Mouse (Mus musculus) bone marrow, adult 2 months (tissue): Measurements from ENCODE around the gene Espnl. TPM values are rescaled to one million over a fixed set of nuclear protein-coding genes. Genes with fewer than 3 reads are reported as not detected.
A peak's percentile ranks its signal among the peaks of the same experiment; 100 is the strongest.

Source experiments
- H3K27ac ChIP-seq: fragments of 200-500 bp; 2 replicates; pipeline ENCODE4 v1.5.1; 2012; ENCODE audit warnings: low read depth, mild to moderate bottlenecking, control low read depth, inconsistent platforms, low read length; ENCODE audit not compliant: control insufficient read depth, poor library complexity, insufficient read depth
- H3K4me1 ChIP-seq: fragments of 200-500 bp; 2 replicates; pipeline ENCODE4 v1.6.1; 2011; ENCODE audit warnings: low read length; ENCODE audit not compliant: control insufficient read depth, insufficient read depth
- H3K4me3 ChIP-seq: fragments of 200-500 bp; replicated peaks from 2 replicates; pipeline ENCODE3; 2011; ENCODE audit warnings: mild to moderate bottlenecking, low read depth, low read length, control low read depth; ENCODE audit not compliant: control insufficient read depth
- CTCF ChIP-seq: fragments of 200-500 bp; IDR thresholded peaks from 2 replicates; pipeline ENCODE4 v1.5.1; 2011; ENCODE audit warnings: low read length, control low read depth; ENCODE audit not compliant: control insufficient read depth, insufficient read depth
- POLR2A ChIP-seq: fragments of 200-500 bp; IDR thresholded peaks from 2 replicates; pipeline ENCODE4 v1.6.1; 2011; ENCODE audit warnings: low read depth, mild to moderate bottlenecking, control low read depth, low read length, borderline replicate concordance; ENCODE audit not compliant: control insufficient read depth
- WGBS: fragments of 180-500 bp; shearing (Covaris S2); methylation state at CpG from one replicate; pipeline ENCODE4 v1.1.7; 2018; 5-methylcytosine and 5-hydroxymethylcytosine counted together
- polyA plus RNA-seq: library from polyadenylated mRNA; stranded (reverse); fragments of >200 nt; gene quantifications from 2 replicates; pipeline ENCODE4 v1.2.4, GENCODE M21; 2011; ENCODE audit warnings: low replicate concordance; ENCODE audit not compliant: missing spikeins, insufficient read depth, insufficient read length

Gene Espnl
- polyA plus RNA-seq, 1 experiment, result not detected

DNA sequence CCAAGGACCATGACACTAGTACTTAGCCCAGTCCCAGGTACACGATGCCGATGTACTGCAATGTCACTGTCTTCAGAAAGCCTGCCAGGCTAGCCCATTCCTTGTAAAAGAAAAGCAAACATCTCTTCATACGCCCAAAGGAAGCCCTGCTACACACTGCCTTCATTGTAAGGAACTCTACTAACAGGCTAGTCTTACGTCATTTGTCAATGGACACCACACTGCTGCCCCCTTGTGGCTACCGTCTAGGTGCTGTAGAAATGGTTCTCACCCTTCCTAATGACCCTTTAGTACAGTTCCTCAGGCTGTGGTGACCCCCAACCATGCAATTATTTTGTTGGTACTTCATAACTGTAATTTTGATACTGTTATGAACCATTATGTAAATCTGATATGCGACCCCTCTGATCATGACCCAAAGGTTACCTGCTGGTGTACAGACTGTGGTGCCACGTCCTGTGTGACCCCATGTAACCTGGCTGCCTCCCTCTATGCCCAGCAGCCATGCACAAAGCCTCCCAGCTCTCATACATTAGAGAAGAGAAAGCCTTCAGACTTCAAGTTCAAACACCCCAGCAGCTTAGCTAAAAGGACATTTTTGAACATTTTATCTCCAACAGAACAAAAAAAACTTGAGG lies 58.7 kb downstream of the Espnl start:
- WGBS, result 64% methylated on average over 7 of the region's 7 CpGs
- no peak for TF ChIP-seq POLR2A
- TF ChIP-seq CTCF, result peak; percentile 73
- no peak overlapping the region for H3K27ac ChIP-seq
- H3K4me3 ChIP-seq, result no peak overlapping the region
- no peaks in the 10 kb centered on the region for H3K4me1 ChIP-seq

DNA sequence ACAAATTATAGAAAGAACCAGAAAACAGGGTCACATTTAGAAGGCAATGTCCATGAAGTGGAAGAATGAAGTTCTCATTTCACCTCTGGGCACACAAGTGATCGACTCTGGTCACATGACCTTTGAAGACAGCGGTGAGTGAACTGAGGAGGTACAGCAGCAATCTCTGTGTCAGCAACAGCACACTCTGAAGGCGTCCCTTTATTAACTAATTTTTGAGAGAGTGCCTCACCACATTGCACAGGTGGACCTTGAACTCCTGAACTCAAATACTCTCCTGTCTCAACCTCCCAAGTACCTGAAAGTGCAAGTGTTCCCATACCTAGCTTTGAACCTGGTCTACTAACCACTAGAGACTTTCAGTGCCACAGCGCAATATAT lies 59.2 kb downstream of the Espnl start:
- Histone ChIP-seq H3K4me1 (no peaks in the 10 kb centered on the region), H3K4me3 (no peak overlapping the region), H3K27ac (no peak overlapping the region)
- TF ChIP-seq CTCF (no peak), POLR2A (no peak)
- 89% methylated on average over 4 of the region's 4 CpGs for WGBS

DNA sequence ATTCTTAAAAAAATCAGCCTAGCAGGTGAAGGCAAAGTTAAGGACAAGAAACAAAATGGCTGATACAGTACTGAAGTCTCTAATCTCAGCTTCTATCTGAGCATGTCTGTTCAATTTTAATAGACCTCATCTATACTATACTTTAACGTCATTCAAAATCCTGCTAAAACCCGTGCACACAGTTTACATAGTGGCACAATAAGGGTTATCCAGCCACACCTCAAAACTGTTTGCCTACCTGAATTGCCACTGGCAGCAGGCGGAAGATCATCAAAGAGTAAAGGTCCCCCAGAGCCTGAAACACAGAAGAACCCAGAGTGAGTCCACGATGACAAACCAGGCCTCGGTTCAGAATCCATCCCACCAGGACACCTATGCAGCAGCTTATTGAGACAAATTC lies 68.5 kb downstream of the Espnl start:
- no peak overlapping the region for H3K4me3 ChIP-seq
- WGBS, result 87% methylated on average over 5 of the region's 5 CpGs

GRCm38 (mm10) chr1:91397927-91398259 lies 76.0 kb downstream of the Espnl start:
- WGBS, result under 1% methylated on average over 12 of the region's 12 CpGs
- Histone ChIP-seq H3K27ac (peak overlapping the region; percentile 92), H3K4me3 (peak overlapping the region; percentile 92), H3K4me1 (no peaks in the 10 kb centered on the region)
- TF ChIP-seq CTCF, result no peak
- no peak for TF ChIP-seq POLR2A

More for the DNA sequence above, 68.5 kb downstream of the Espnl start:
- H3K27ac ChIP-seq, result no peak overlapping the region
- H3K4me1 ChIP-seq, result no peaks in the 10 kb centered on the region
- TF ChIP-seq POLR2A (no peak), CTCF (no peak)

Other genes starting within 250 kb of the Espnl start
- 4.2 and 11.0 TPM in 2 replicates for gene Rbm44, start 177.0 kb upstream of the Espnl start, polyA plus RNA-seq
- 12.9 and 22.2 TPM in 2 replicates for gene Ramp1, start 142.3 kb upstream of the Espnl start, polyA plus RNA-seq
- 48.9 and 62.6 TPM in 2 replicates for gene Ube2f, start 71.8 kb upstream of the Espnl start, polyA plus RNA-seq
- gene Scly, start 23.7 kb upstream of the Espnl start, polyA plus RNA-seq, result 24.1 and 26.7 TPM in 2 replicates
- gene Klhl30, start 28.9 kb downstream of the Espnl start, polyA plus RNA-seq, result not detected in 2 replicates
- gene Erfe, start 44.4 kb downstream of the Espnl start, polyA plus RNA-seq, result 0.68 and 5.2 TPM in 2 replicates
- 111 and 202 TPM in 2 replicates for gene Ilkap, start 76.7 kb downstream of the Espnl start, polyA plus RNA-seq
- gene Hes6, start 92.0 kb downstream of the Espnl start, polyA plus RNA-seq, result 23.3 and 32.9 TPM in 2 replicates
- 2.3 and 9.4 TPM in 2 replicates for gene Per2, start 137.2 kb downstream of the Espnl start, polyA plus RNA-seq
- 2.7 and 6.8 TPM in 2 replicates for gene Traf3ip1, start 172.6 kb downstream of the Espnl start, polyA plus RNA-seq
- 25.8 and 40.9 TPM in 2 replicates for gene Asb1, start 218.5 kb downstream of the Espnl start, polyA plus RNA-seq